Mouse (Mus musculus): ENCODE data around the gene Olig1.

DNA sequence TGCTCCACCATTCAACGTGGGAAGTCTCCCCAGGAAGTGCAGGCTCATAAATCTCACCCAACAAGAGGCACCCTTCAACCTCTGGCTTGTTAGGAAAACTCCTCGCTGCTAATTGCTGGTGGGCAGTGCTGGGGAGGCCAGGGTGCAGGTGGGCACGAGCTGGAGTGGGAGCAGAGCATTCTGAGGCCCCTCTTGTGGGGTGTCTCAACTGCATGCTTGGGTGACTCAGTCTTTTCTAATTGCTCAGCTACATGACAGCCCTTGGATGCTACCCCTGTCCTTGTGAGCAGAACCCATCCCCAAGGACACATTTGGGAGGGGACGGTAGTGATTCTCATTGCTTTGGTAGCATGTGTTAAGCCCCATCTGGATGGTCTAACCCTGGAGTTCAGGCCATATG, 28.2 kb downstream of the Olig1 start:
- no peak for TF ChIP-seq CTCF (IDR thresholded peaks at IDR 0.05; ENCODE audit: low read depth, low read length)
- no peak for TF ChIP-seq POLR2A (IDR thresholded peaks at IDR 0.05; ENCODE audit: borderline replicate concordance, low read depth, low read length)
